Mouse (Mus musculus) brain, embryonic 14.5 days (tissue): ENCODE data around the gene Zfp93. TPM values are rescaled to one million over a fixed set of nuclear protein-coding genes. Genes with fewer than 3 reads are reported as not detected.

ENCODE experiments used
- DNase-seq: peaks from one replicate; pipeline ENCODE4 v3.0.0-alpha.2; 2011; ENCODE audit warnings: low read depth
- CTCF ChIP-seq: fragments of 200-500 bp; IDR thresholded peaks from 2 replicates; pipeline ENCODE4 v1.5.1; 2012; ENCODE audit warnings: inconsistent platforms, mild to moderate bottlenecking, moderate library complexity, borderline replicate concordance; ENCODE audit not compliant: insufficient read depth, insufficient read length; ENCODE audit errors: extremely low read depth
- POLR2A ChIP-seq: fragments of 200-500 bp; IDR thresholded peaks from 2 replicates; pipeline ENCODE4 v1.6.1; 2012; ENCODE audit warnings: mild to moderate bottlenecking, inconsistent platforms, borderline replicate concordance; ENCODE audit not compliant: poor library complexity, insufficient read depth, insufficient read length, severe bottlenecking; ENCODE audit errors: extremely low read depth
- polyA plus RNA-seq: library from polyadenylated mRNA; depleted of rRNA; stranded (reverse); fragments of >200 nt; gene quantifications from 2 replicates; pipeline ENCODE4 v1.2.3, GENCODE M21; 2012; rRNA removed

Gene Zfp93
- polyA plus RNA-seq, 1 experiment = 7.4 TPM

GRCm38 (mm10) chr7:24322593-24322992 lies 52.4 kb downstream of the Zfp93 start:
- no peak for TF ChIP-seq CTCF
- no peak for TF ChIP-seq POLR2A
- no peak for DNase-seq

- TF ChIP-seq POLR2A (no peak), CTCF (no peak)
- peak; percentile 81 for DNase-seq
These were observed 55.0 kb downstream of the Zfp93 start for GRCm38 (mm10) chr7:24325197-24325596.

- TF ChIP-seq POLR2A (no peak; the same call in 1 of the 2 replicates), CTCF (0 out of 2 replicates have a peak, but pooled peaks have one; percentile 8)
These were observed 55.5 kb downstream of the Zfp93 start for GRCm38 (mm10) chr7:24325675-24326128.

GRCm38 (mm10) chr7:24326273-24327135 lies 56.3 kb downstream of the Zfp93 start:
- TF ChIP-seq CTCF (no peak), POLR2A (no peak)
- DNase-seq = peak; percentile 71

More at GRCm38 (mm10) chr7:24325675-24326128, 55.5 kb downstream of the Zfp93 start:
- peak; percentile 77 for DNase-seq

Other genes starting within 250 kb of the Zfp93 start
- gene Vmn1r183, start 217.2 kb upstream of the Zfp93 start, polyA plus RNA-seq = not detected in 2 replicates
- 35.8 and 39.9 TPM in 2 replicates for gene Zfp180, start 188.5 kb upstream of the Zfp93 start, polyA plus RNA-seq
- 5.7 and 6.0 TPM in 2 replicates for gene Zfp112, start 158.1 kb upstream of the Zfp93 start, polyA plus RNA-seq
- gene Zfp235, start 136.3 kb upstream of the Zfp93 start, polyA plus RNA-seq = 16.3 and 18.2 TPM in 2 replicates
- 2.1 and 2.5 TPM in 2 replicates for gene Zfp114, start 95.4 kb upstream of the Zfp93 start, polyA plus RNA-seq
- gene Zfp111, start 59.0 kb upstream of the Zfp93 start, polyA plus RNA-seq = 4.7 and 4.8 TPM in 2 replicates
- gene Zfp109, start 32.9 kb upstream of the Zfp93 start, polyA plus RNA-seq = 3.3 and 3.5 TPM in 2 replicates
- 4.0 and 4.4 TPM in 2 replicates for gene Zfp108, start 15.6 kb upstream of the Zfp93 start, polyA plus RNA-seq
- 33.9 and 39.2 TPM in 2 replicates for gene Zfp61, start 30.8 kb downstream of the Zfp93 start, polyA plus RNA-seq
- gene Zfp94, start 46.2 kb downstream of the Zfp93 start, polyA plus RNA-seq = 19.3 and 26.9 TPM in 2 replicates
- gene Tescl, start 63.5 kb downstream of the Zfp93 start, polyA plus RNA-seq = 0.19 and 0.23 TPM in 2 replicates
- 0.07 and 0.11 TPM in 2 replicates for gene Lypd5, start 78.8 kb downstream of the Zfp93 start, polyA plus RNA-seq
- gene Kcnn4, start 99.8 kb downstream of the Zfp93 start, polyA plus RNA-seq = 0.76 and 1.4 TPM in 2 replicates
- 66.2 and 69.6 TPM in 2 replicates for gene Smg9, start 129.2 kb downstream of the Zfp93 start, polyA plus RNA-seq
- gene Irgc1, start 181.9 kb downstream of the Zfp93 start, polyA plus RNA-seq = 0.05 TPM in 1 of 2 replicates, not detected in the other
- gene Plaur, start 192.1 kb downstream of the Zfp93 start, polyA plus RNA-seq = 1.4 and 2.1 TPM in 2 replicates
- 178 and 268 TPM in 2 replicates for gene Cadm4, start 211.6 kb downstream of the Zfp93 start, polyA plus RNA-seq
- gene Zfp428, start 236.6 kb downstream of the Zfp93 start, polyA plus RNA-seq = 269 and 420 TPM in 2 replicates
- gene AC161166.1, start 242.0 kb downstream of the Zfp93 start, polyA plus RNA-seq = not detected in 2 replicates